Mouse (Mus musculus) neural tube, embryonic 14.5 days (tissue): Measurements from ENCODE around the gene Apol10b. TPM values are rescaled to one million over a fixed set of nuclear protein-coding genes. Genes with fewer than 3 reads are reported as not detected.
"Not testable (repeated sequence)": the region's sequence is repeated elsewhere in the genome, so short reads cannot be mapped to it uniquely, and the experiment has no call there.

ENCODE experiments used
- ATAC-seq: fragments of 200-750 bp; cut with Nextera tagmentation; 2 replicates; pipeline ENCODE4 v1.8.0; 2017; ENCODE audit warnings: low read depth, mild to moderate bottlenecking, moderate TSS enrichment, moderate library complexity
- H3K27ac ChIP-seq: fragments of 300-500 bp; sonication (generic); 2 replicates; pipeline ENCODE4 v1.5.1; 2014; ENCODE audit warnings: low read depth, mild to moderate bottlenecking, control low read depth, low read length, moderate library complexity, mixed read lengths
- H3K27me3 ChIP-seq: fragments of 300-500 bp; sonication (generic); 2 replicates; pipeline ENCODE4 v1.6.1; 2014; ENCODE audit warnings: low read length; ENCODE audit not compliant: control insufficient read depth, insufficient read depth
- H3K36me3 ChIP-seq: fragments of 300-500 bp; sonication (generic); 2 replicates; pipeline ENCODE4 v1.6.1; 2014; ENCODE audit warnings: low read length, mixed read lengths; ENCODE audit not compliant: control insufficient read depth, insufficient read depth
- H3K4me1 ChIP-seq: fragments of 300-500 bp; sonication (generic); 2 replicates; pipeline ENCODE4 v1.6.1; 2014; ENCODE audit warnings: low read length; ENCODE audit not compliant: control insufficient read depth, insufficient read depth
- H3K4me2 ChIP-seq: fragments of 300-500 bp; sonication (generic); 2 replicates; pipeline ENCODE4 v1.6.1; 2014; ENCODE audit warnings: mild to moderate bottlenecking, low read depth, low read length, control low read depth
- H3K4me3 ChIP-seq: fragments of 300-500 bp; sonication (generic); 2 replicates; pipeline ENCODE4 v1.5.1; 2014; ENCODE audit warnings: low read depth, low read length, control low read depth, mixed read lengths
- H3K9ac ChIP-seq: fragments of 300-500 bp; sonication (generic); replicated peaks from 2 replicates; pipeline ENCODE4 v1.6.1; 2014; ENCODE audit warnings: low read depth, mild to moderate bottlenecking, control low read depth, low read length, mixed read lengths
- H3K9me3 ChIP-seq: fragments of 300-500 bp; sonication (generic); 2 replicates; pipeline ENCODE4 v1.6.1; 2016; ENCODE audit warnings: low read length; ENCODE audit not compliant: control insufficient read depth
- WGBS: fragments of 180-500 bp; shearing (Covaris S2); extraction: QIAGEN DNeasy Blood & Tissue Kit; methylation state at CpG from one replicate; pipeline ENCODE4 v1.1.7; 2014; 5-methylcytosine and 5-hydroxymethylcytosine counted together
- polyA plus RNA-seq: library from polyadenylated mRNA; unstranded; fragments of >200 nt; fragmentation: Nextera tagmentation; extraction: Ambion mirVana; gene quantifications from 2 replicates; pipeline ENCODE4 v1.2.1, GENCODE M21; 2014

Gene Apol10b
- polyA plus RNA-seq = not detected in 2 replicates

- H3K4me3 ChIP-seq = no peak within 1 kb of the TSS
- no peaks in the 10 kb centered on the region for H3K9me3 ChIP-seq
- ATAC-seq = no peak
- no peaks in the 10 kb centered on the region for H3K36me3 ChIP-seq
- WGBS = 66% methylated on average over 5 of the region's 5 CpGs
- no peak within 1 kb of the TSS for H3K9ac ChIP-seq
- no peak within 1 kb of the TSS for H3K27ac ChIP-seq
- H3K27me3 ChIP-seq = no peaks in the 10 kb centered on the region
- no peak within 1 kb of the TSS for H3K4me2 ChIP-seq
- H3K4me1 ChIP-seq = no peaks in the 10 kb centered on the region
These were observed at the start of gene Apol10b for GRCm38 (mm10) chr15:77595961-77596360. Apol10b (minus strand) TSS chr15:77596125.

GRCm38 (mm10) chr15:77643176-77643575 lies 47.3 kb upstream of the Apol10b start, which contains the start of gene Apol11b:
Apol11b (minus strand) TSS chr15:77643286.
- not testable (repeated sequence) for H3K27me3 ChIP-seq, H3K9ac ChIP-seq, ATAC-seq, H3K36me3 ChIP-seq, H3K4me3 ChIP-seq, H3K4me2 ChIP-seq, H3K4me1 ChIP-seq, H3K27ac ChIP-seq, H3K9me3 ChIP-seq
- WGBS = 80% methylated on average over 2 of the region's 2 CpGs

GRCm38 (mm10) chr15:77629822-77630221 lies 33.9 kb upstream of the Apol10b start:
- H3K27me3 ChIP-seq, H3K9ac ChIP-seq, H3K27ac ChIP-seq, H3K4me1 ChIP-seq, H3K4me2 ChIP-seq, H3K9me3 ChIP-seq, H3K4me3 ChIP-seq, H3K36me3 ChIP-seq, ATAC-seq: not testable (repeated sequence)
- 83% methylated on average over 3 of the region's 3 CpGs for WGBS

- H3K4me1 ChIP-seq, ATAC-seq, H3K9ac ChIP-seq, H3K27me3 ChIP-seq, H3K4me3 ChIP-seq, H3K4me2 ChIP-seq, H3K36me3 ChIP-seq, H3K9me3 ChIP-seq, H3K27ac ChIP-seq: not testable (repeated sequence)
- WGBS = 63% methylated on average over 9 of the region's 9 CpGs
These were observed 32.7 kb upstream of the Apol10b start for GRCm38 (mm10) chr15:77628647-77629046.

- H3K4me1 ChIP-seq, ATAC-seq, H3K36me3 ChIP-seq, H3K9ac ChIP-seq, H3K4me3 ChIP-seq, H3K27me3 ChIP-seq, H3K9me3 ChIP-seq, H3K4me2 ChIP-seq, H3K27ac ChIP-seq: not testable (repeated sequence)
- 90% methylated on average over 4 of the region's 4 CpGs for WGBS
These were observed 30.5 kb upstream of the Apol10b start for GRCm38 (mm10) chr15:77626471-77626870.

- no peak for ATAC-seq
- WGBS = 100% methylated on average over 1 of the region's 1 CpGs
- no peak overlapping the region for H3K27ac ChIP-seq
- H3K9me3 ChIP-seq = no peaks in the 10 kb centered on the region
- no peak overlapping the region for H3K4me2 ChIP-seq
- H3K27me3 ChIP-seq = no peaks in the 10 kb centered on the region
- no peaks in the 10 kb centered on the region for H3K36me3 ChIP-seq
- no peaks in the 10 kb centered on the region for H3K4me1 ChIP-seq
- no peak overlapping the region for H3K4me3 ChIP-seq
- no peak overlapping the region for H3K9ac ChIP-seq
These were observed 28.8 kb upstream of the Apol10b start for GRCm38 (mm10) chr15:77624710-77625109.

GRCm38 (mm10) chr15:77606069-77606468 lies 10.1 kb upstream of the Apol10b start:
- WGBS = 97% methylated on average over 3 of the region's 3 CpGs
- Histone ChIP-seq H3K27ac (no peak overlapping the region), H3K4me3 (no peak overlapping the region), H3K9me3 (no peaks in the 10 kb centered on the region), H3K4me1 (no peaks in the 10 kb centered on the region), H3K27me3 (no peaks in the 10 kb centered on the region), H3K4me2 (no peak overlapping the region), H3K9ac (no peak overlapping the region), H3K36me3 (no peaks in the 10 kb centered on the region)
- no peak for ATAC-seq

- no peak within 1 kb of the TSS for H3K9ac ChIP-seq
- H3K4me2 ChIP-seq = no peak within 1 kb of the TSS
- WGBS = 79% methylated on average over 1 of the region's 1 CpGs
- H3K4me1 ChIP-seq = no peaks in the 10 kb centered on the region
- no peak within 1 kb of the TSS for H3K4me3 ChIP-seq
- ATAC-seq = no peak
- H3K36me3 ChIP-seq = no peaks in the 10 kb centered on the region
- H3K27me3 ChIP-seq = no peaks in the 10 kb centered on the region
- H3K27ac ChIP-seq = no peak within 1 kb of the TSS
- no peaks in the 10 kb centered on the region for H3K9me3 ChIP-seq
These were observed 3.0 kb upstream of the Apol10b start, which contains the start of gene Gm36245 for GRCm38 (mm10) chr15:77598958-77599357. Gm36245 (plus strand) TSS chr15:77599258.

- H3K27me3 ChIP-seq = no peaks in the 10 kb centered on the region
- WGBS = 82% methylated on average over 3 of the region's 3 CpGs
- no peak for ATAC-seq
These were observed 2.5 kb upstream of the Apol10b start for GRCm38 (mm10) chr15:77598429-77598828.

More at GRCm38 (mm10) chr15:77598429-77598828, 2.5 kb upstream of the Apol10b start:
- no peak overlapping the region for H3K4me2 ChIP-seq
- no peak overlapping the region for H3K4me3 ChIP-seq
- no peaks in the 10 kb centered on the region for H3K9me3 ChIP-seq
- no peaks in the 10 kb centered on the region for H3K4me1 ChIP-seq
- H3K27ac ChIP-seq = no peak overlapping the region
- H3K9ac ChIP-seq = no peak overlapping the region
- H3K36me3 ChIP-seq = no peaks in the 10 kb centered on the region
